Mouse (Mus musculus) neutrophil, adult 83 days (primary cell): ENCODE data around the gene Rabl3. TPM values are rescaled to one million over a fixed set of nuclear protein-coding genes. Genes with fewer than 3 reads are reported as not detected.

ENCODE experiments used
- total RNA-seq, 2 experiments: library from RNA; stranded (reverse); gene quantifications; one replicate each; pipeline ENCODE4 v1.2.4; 2023

Rabl3 gene
- 1 to 10 TPM; 3.9 to 5.7 TPM for total RNA-seq

DNA sequence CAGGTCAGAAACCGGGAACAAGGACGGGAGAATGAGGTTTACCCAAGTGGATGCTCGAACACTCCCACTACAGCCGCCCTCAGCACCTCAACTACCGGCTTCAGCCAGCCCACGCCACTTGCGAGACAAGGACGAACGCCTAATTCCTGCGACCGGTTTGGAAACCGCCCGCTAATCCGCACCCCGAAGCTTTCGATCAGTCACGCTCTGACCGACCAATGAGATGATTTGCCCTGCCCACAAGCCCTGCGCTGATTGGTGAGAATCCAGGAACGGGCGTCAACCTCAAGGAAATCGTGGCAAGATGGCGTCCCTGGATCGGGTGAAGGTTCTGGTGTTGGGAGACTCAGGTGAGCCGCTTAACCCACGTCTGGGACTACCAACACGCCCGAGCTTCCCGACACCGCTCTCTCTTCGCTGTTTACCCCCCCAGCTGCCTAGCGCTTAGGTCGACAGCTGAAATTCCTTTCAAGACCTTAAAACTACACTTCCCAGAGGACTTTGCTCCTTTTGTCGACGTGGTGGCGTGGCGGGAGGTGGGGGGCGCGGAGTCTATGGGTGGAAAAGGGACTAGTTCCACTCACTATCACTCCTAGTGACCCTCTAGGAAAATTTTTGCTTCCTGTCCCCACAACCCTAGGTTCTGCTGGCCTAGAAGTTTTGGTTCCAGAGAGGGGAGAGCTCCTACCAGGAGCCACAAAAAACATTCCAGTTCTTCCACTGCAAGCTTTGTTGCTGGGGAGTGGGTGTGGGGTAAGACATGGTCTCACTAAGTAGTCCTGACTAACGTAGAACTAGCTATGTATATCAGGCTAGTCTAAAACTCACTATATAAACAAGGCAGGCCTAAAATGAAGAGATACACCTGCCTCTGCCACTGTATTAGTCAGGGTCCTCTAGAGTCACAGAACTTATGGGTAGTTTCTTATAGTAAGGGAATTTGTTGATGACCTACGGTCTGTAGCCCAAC lies at the start of gene Rabl3, which contains the start of gene Gtf2e1:
Rabl3 (plus strand) TSS at position 275 of the 970 bp plus-strand sequence.
Gtf2e1 (minus strand) TSS at position 179 of the 970 bp plus-strand sequence.

DNA sequence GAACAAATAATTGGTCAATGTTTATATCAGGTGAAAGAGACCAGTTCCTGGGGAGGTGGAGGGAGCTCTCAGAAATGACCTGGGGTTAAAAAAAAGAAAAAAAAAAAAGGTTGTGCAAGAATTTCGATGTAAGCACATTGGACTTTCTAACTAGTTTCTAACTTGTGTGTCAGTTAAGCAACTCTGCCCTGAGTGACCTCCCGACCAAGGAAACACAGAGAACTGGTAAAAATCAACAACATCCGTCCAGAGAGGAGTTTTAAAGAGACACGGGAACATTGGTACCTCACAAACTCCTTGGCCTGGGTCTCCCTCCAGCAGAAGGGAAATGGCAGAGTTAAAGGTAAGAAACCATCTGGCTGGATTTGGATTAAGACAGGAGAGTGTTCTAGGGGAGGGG lies 40.3 kb downstream of the Rabl3 start, which contains the start of gene Hgd:
Hgd (plus strand) TSS at position 160 of the 400 bp plus-strand sequence.

Other genes with a start within 250 kb of the Rabl3 start
- not detected for gene Stxbp5l, start 154.9 kb upstream of the Rabl3 start, total RNA-seq
- gene Gtf2e1, start 96 bp upstream of the Rabl3 start, total RNA-seq, result 1 to 10 TPM; 7.5 to 8.3 TPM
- gene Hgd, start 40.3 kb downstream of the Rabl3 start, total RNA-seq, result not detected
- gene Ndufb4, start 114.6 kb downstream of the Rabl3 start, total RNA-seq, result 10 to 100 TPM; 17.3 to 22.9 TPM
- 1 to 10 TPM; 1.0 to 1.1 TPM for gene Fstl1, start 237.0 kb downstream of the Rabl3 start, total RNA-seq